Mouse (Mus musculus) ES-E14 (cell line): ENCODE measurements around the gene Casp7. TPM values are rescaled to one million over a fixed set of nuclear protein-coding genes. Genes with fewer than 3 reads are reported as not detected.
A peak's percentile ranks its signal among the peaks of the same experiment; 100 is the strongest.

Source experiments
- DNase-seq: peaks from one replicate; pipeline ENCODE4 v3.0.0-alpha.2; 2013; ENCODE audit warnings: low read depth, low spot score
- H3K27ac ChIP-seq: 2 replicates; pipeline ENCODE4 v1.5.1; 2012; ENCODE audit warnings: low read depth, mild to moderate bottlenecking, low read length, moderate library complexity, mixed read lengths; ENCODE audit not compliant: poor library complexity, insufficient read depth, severe bottlenecking
- H3K36me3 ChIP-seq: 2 replicates; pipeline ENCODE4 v1.6.1; 2012; ENCODE audit warnings: mild to moderate bottlenecking, low read length, moderate library complexity, mixed read lengths; ENCODE audit not compliant: control insufficient read depth, poor library complexity, insufficient read depth, severe bottlenecking
- H3K4me1 ChIP-seq, 2 experiments: fragments of 150-350 bp in 1 of 2; sonication (generic) in 1 of 2; 2 replicates each; pipeline ENCODE4 v1.6.1; 2012; ENCODE audit warnings: low read length in 2 of 2, mild to moderate bottlenecking in 1 of 2, mixed read lengths in 1 of 2; ENCODE audit not compliant: control insufficient read depth in 2 of 2, insufficient read depth in 2 of 2, poor library complexity in 1 of 2
- H3K4me3 ChIP-seq, 2 experiments: fragments of 150-350 bp in 1 of 2; sonication (generic) in 1 of 2; 2 replicates each; pipeline ENCODE4 v1.5.1; 2012; ENCODE audit warnings: low read length in 2 of 2, low read depth in 1 of 2, mild to moderate bottlenecking in 1 of 2, mixed read lengths in 1 of 2; ENCODE audit not compliant: insufficient read depth in 1 of 2, poor library complexity in 1 of 2, severe bottlenecking in 1 of 2
- H3K9ac ChIP-seq: 2 replicates; pipeline ENCODE4 v1.6.1; 2012; ENCODE audit warnings: low read depth, mild to moderate bottlenecking, low read length, mixed read lengths; ENCODE audit not compliant: poor library complexity, insufficient read depth, severe bottlenecking
- H3K9me3 ChIP-seq: fragments of 150-350 bp; sonication (generic); 2 replicates; pipeline ENCODE4 v1.6.1; 2012; ENCODE audit warnings: low read depth, mild to moderate bottlenecking, low read length; ENCODE audit not compliant: control insufficient read depth, insufficient read depth
- CHD2 ChIP-seq: IDR thresholded peaks from 2 replicates; pipeline ENCODE4 v1.6.1; 2014; ENCODE audit warnings: mild to moderate bottlenecking, low read depth, low read length, inconsistent platforms
- HCFC1 ChIP-seq: IDR thresholded peaks from 2 replicates; pipeline ENCODE4 v1.6.1; 2012; ENCODE audit warnings: low read length, inconsistent platforms, borderline replicate concordance; ENCODE audit not compliant: insufficient read depth
- MAFK ChIP-seq: IDR thresholded peaks from 2 replicates; pipeline ENCODE4 v1.6.1; 2014; ENCODE audit warnings: mild to moderate bottlenecking, low read depth, low read length, inconsistent platforms; ENCODE audit not compliant: insufficient read depth
- ZC3H11A ChIP-seq: IDR thresholded peaks from 2 replicates; pipeline ENCODE4 v1.6.1; 2012; ENCODE audit warnings: low read depth, mild to moderate bottlenecking, inconsistent platforms, low read length, borderline replicate concordance
- ZNF384 ChIP-seq: IDR thresholded peaks from 2 replicates; pipeline ENCODE4 v1.6.1; 2012; ENCODE audit warnings: low read depth, low read length, inconsistent platforms
- in situ Hi-C, 2 experiments: fragments of 600-800 bp; cut with MboI; formaldehyde crosslinking; loops; one replicate each; pipeline ENCODE4 v1.15.1; 2025; ENCODE audit warnings: low sequenced_read_pairs in 2 of 2, inconsistent platforms in 1 of 2; ENCODE audit not compliant: unreplicated experiment in 2 of 2
- total RNA-seq: library from RNA; depleted of rRNA; stranded (reverse); fragments of 300-350 nt; gene quantifications from 2 replicates; pipeline ENCODE4 v1.2.3, GENCODE M21; 2012

Gene Casp7
- total RNA-seq, 1 experiment, result 7.1 TPM

GRCm38 (mm10) chr19:56370389-56371150 is 26.4 kb upstream of the Casp7 start:
- Histone ChIP-seq H3K27ac (no peak overlapping the region), H3K36me3 (no peaks in the 10 kb centered on the region), H3K9me3 (no peaks in the 10 kb centered on the region), H3K4me1 (no peaks in the 10 kb centered on the region), H3K4me3 (no peak overlapping the region), H3K9ac (no peak overlapping the region)
- no peak for TF ChIP-seq MAFK
- no peak for TF ChIP-seq ZNF384
- no peak for TF ChIP-seq ZC3H11A
- TF ChIP-seq HCFC1, result no peak
- TF ChIP-seq CHD2, result no peak
- in situ Hi-C loops, result no loop called here
- no peak for DNase-seq

- no peak overlapping the region for H3K4me3 ChIP-seq
- TF ChIP-seq CHD2, result no peak
- no peak for TF ChIP-seq HCFC1
- TF ChIP-seq ZNF384, result no peak
- no peak for TF ChIP-seq MAFK
- no peak for TF ChIP-seq ZC3H11A
- in situ Hi-C loops, result no loop called here
- H3K9me3 ChIP-seq, result no peaks in the 10 kb centered on the region
- H3K27ac ChIP-seq, result no peak overlapping the region
- no peaks in the 10 kb centered on the region for H3K4me1 ChIP-seq
- no peak overlapping the region for H3K9ac ChIP-seq
- no peaks in the 10 kb centered on the region for H3K36me3 ChIP-seq
- no peak for DNase-seq
Measured at GRCm38 (mm10) chr19:56372226-56372625, 24.7 kb upstream of the Casp7 start.

GRCm38 (mm10) chr19:56373246-56373645 is 23.7 kb upstream of the Casp7 start:
- no peaks in the 10 kb centered on the region for H3K9me3 ChIP-seq
- no peak overlapping the region for H3K27ac ChIP-seq
- DNase-seq, result no peak
- H3K4me3 ChIP-seq, result no peak overlapping the region
- no peak overlapping the region for H3K9ac ChIP-seq
- no peaks in the 10 kb centered on the region for H3K4me1 ChIP-seq
- in situ Hi-C loops, result no loop called here
- H3K36me3 ChIP-seq, result no peaks in the 10 kb centered on the region
- TF ChIP-seq MAFK, result no peak
- TF ChIP-seq ZC3H11A, result no peak
- TF ChIP-seq CHD2, result no peak
- no peak for TF ChIP-seq HCFC1
- no peak for TF ChIP-seq ZNF384

GRCm38 (mm10) chr19:56374011-56374410 is 22.9 kb upstream of the Casp7 start:
- TF ChIP-seq HCFC1 (no peak), CHD2 (no peak), MAFK (no peak), ZC3H11A (no peak), ZNF384 (no peak)
- peak; percentile 12 for DNase-seq
- Histone ChIP-seq H3K4me3 (no peak overlapping the region), H3K4me1 (no peaks in the 10 kb centered on the region), H3K9ac (no peak overlapping the region), H3K36me3 (no peaks in the 10 kb centered on the region), H3K9me3 (no peaks in the 10 kb centered on the region), H3K27ac (no peak overlapping the region)
- in situ Hi-C loops, result no loop called here

- no peak for TF ChIP-seq ZNF384
- no peak for TF ChIP-seq HCFC1
- TF ChIP-seq CHD2, result no peak
- no peak for TF ChIP-seq ZC3H11A
- TF ChIP-seq MAFK, result no peak
- no peak overlapping the region for H3K4me3 ChIP-seq
- no peaks in the 10 kb centered on the region for H3K4me1 ChIP-seq
- in situ Hi-C loops, result no loop called here
- H3K36me3 ChIP-seq, result no peaks in the 10 kb centered on the region
- H3K9ac ChIP-seq, result no peak overlapping the region
- DNase-seq, result no peak
- H3K9me3 ChIP-seq, result no peaks in the 10 kb centered on the region
- H3K27ac ChIP-seq, result no peak overlapping the region
Measured at GRCm38 (mm10) chr19:56378007-56378406, 18.9 kb upstream of the Casp7 start.
